ENCODE assay signal across 10 mouse cellular contexts in genomic region chr11:30230330-30230771, GRCm38 (mm10). TPM values are rescaled to one million over a fixed set of nuclear protein-coding genes. Genes with fewer than 3 reads are reported as not detected.
DNase-seq lines count a peak whose midpoint lies in the region; ATAC-seq and TF ChIP-seq lines count a peak whose summit lies in the region.
"Had no signal": no experiment of that assay in that cellular context is flagged by ENCODE, and none has a peak within 500 bp of the region (broad histone marks: within the 10 kb centered on the region; RNA-seq: fewer than 3 reads in every experiment).

No protein-coding gene starts in this region.

- H3K36me3 ChIP-seq in heart, embryonic 10.5 days: peaks cover 3% of the 10 kb centered on the region
- no peaks in the 10 kb centered on the region for H3K36me3 ChIP-seq in heart, embryonic 15.5 days

- 0 out of 2 replicates have a peak, but pooled peaks have one; percentile 33 for ATAC-seq in heart, embryonic 15.5 days (replicated peaks; ENCODE audit: insufficient number of reproducible peaks, insufficient read depth, low FRiP score, low read depth)
- no peak for ATAC-seq in megakaryocyte progenitor cell, adult 5-6 weeks (replicated peaks; ENCODE audit: poor library complexity)
- ATAC-seq: CD4-positive, CD25-positive, alpha-beta regulatory T cell, adult 4 months had no signal

- TF ChIP-seq CTCF in lung, adult 2 months (IDR thresholded peaks at IDR 0.05; ENCODE audit: insufficient read depth, low read length): no peak

- no peak overlapping the region for H3K4me3 ChIP-seq in heart, embryonic 10.5 days
- no peak overlapping the region for H3K4me3 ChIP-seq in heart, embryonic 15.5 days
- H3K4me3 ChIP-seq in lung, adult 2 months (replicated peaks; ENCODE audit: extremely low read depth, low read depth, low read length): no peak overlapping the region

- peaks cover 35% of the 10 kb centered on the region for H3K4me1 ChIP-seq in heart, embryonic 10.5 days
- peaks cover 66% of the 10 kb centered on the region for H3K4me1 ChIP-seq in heart, embryonic 15.5 days (replicated peaks)
- peaks cover 37% of the 10 kb centered on the region for H3K4me1 ChIP-seq in lung, adult 2 months (ENCODE audit: control insufficient read depth, insufficient read depth, low read length)

- peak overlapping the region; percentile 52 for H3K27ac ChIP-seq in heart, embryonic 10.5 days
- peak overlapping the region; percentile 72 for H3K27ac ChIP-seq in heart, embryonic 15.5 days

- H3K9me3 ChIP-seq in heart, embryonic 10.5 days: no peaks in the 10 kb centered on the region
- H3K9me3 ChIP-seq in heart, embryonic 15.5 days (replicated peaks): no peaks in the 10 kb centered on the region

- no peak for TF ChIP-seq POLR2A in lung, adult 2 months (IDR thresholded peaks at IDR 0.05; ENCODE audit: borderline replicate concordance, extremely low read depth, low read depth, low read length)

- WGBS in heart, embryonic 10.5 days: 72% methylated on average over 4 of the region's 4 CpGs
- WGBS in heart, embryonic 15.5 days: 56% methylated on average over 4 of the region's 4 CpGs
- WGBS in lung, adult 2 months: 34% methylated on average over 4 of the region's 4 CpGs

- peak; percentile 70 for DNase-seq in heart, embryonic 10.5 days (ENCODE audit: low spot score)
- no peak for DNase-seq in heart, postnatal 4 days
- DNase-seq in R1 (ENCODE audit: low read depth, low spot score): peak; percentile 10
- DNase-seq in kidney, postnatal 10 days: peak; percentile 51
- DNase-seq in lung, adult 2 months: no peak
- no peak for DNase-seq in right cerebral cortex, adult 18-20 months
- DNase-seq: cerebellum, postnatal 10 days had no signal

- no peak overlapping the region for H3K9ac ChIP-seq in heart, embryonic 15.5 days

- H3K27me3 ChIP-seq in heart, embryonic 10.5 days (ENCODE audit: insufficient read depth, poor library complexity, severe bottlenecking): no peaks in the 10 kb centered on the region
- no peaks in the 10 kb centered on the region for H3K27me3 ChIP-seq in heart, embryonic 15.5 days

- H3K4me2 ChIP-seq in heart, embryonic 15.5 days: no peak overlapping the region

RNA-seq across cellular contexts. Expression of gene Sptbn1, which starts 37.6 kb away (rescaled TPM):
- polyA plus RNA-seq in heart, embryonic 10.5 days (2016; fragmentation: Nextera tagmentation; extraction: Ambion mirVana): 115 and 137 TPM in 2 replicates
- 100 to 1,000 TPM; 571 to 581 TPM for total RNA-seq in heart, postnatal 4 days (2021)
- polyA plus RNA-seq in heart, embryonic 15.5 days (2015; fragmentation: Nextera tagmentation; extraction: Ambion mirVana): 159 and 163 TPM in 2 replicates
- 222 and 294 TPM in 2 replicates for polyA plus RNA-seq in lung, adult 2 months (2012; rRNA removed)
- 108 TPM in 2 replicates for total RNA-seq in megakaryocyte progenitor cell, adult 5-6 weeks (2015)
- total RNA-seq in megakaryocyte progenitor cell, adult 5-6 weeks (2017): 127 and 141 TPM in 2 replicates

Comparison
In these comparisons a context has a peak if more than half of its experiments do, and no peak if none do; other contexts are left out.
1. DNase-seq: peak in heart, embryonic 10.5 days (single experiment), R1 (single experiment) and kidney, postnatal 10 days (single experiment); none in heart, postnatal 4 days (single experiment), lung, adult 2 months (single experiment) and right cerebral cortex, adult 18-20 months (single experiment).